Mouse (Mus musculus): ENCODE measurements around the gene Zc3hav1l. TPM values are rescaled to one million over a fixed set of nuclear protein-coding genes. Genes with fewer than 3 reads are reported as not detected.

The Zc3hav1l gene
- polyA plus RNA-seq, 1 experiment from 2014 or later = 17.5 TPM

GRCm38 (mm10) chr6:38257506-38257905, 41.6 kb downstream of the Zc3hav1l start:
- no peaks in the 10 kb centered on the region for H3K36me3 ChIP-seq (replicated peaks)
- H3K27me3 ChIP-seq (replicated peaks; ENCODE audit: low read depth, poor library complexity, severe bottlenecking) = peaks cover 14% of the 10 kb centered on the region; the same call in 1 of the 2 replicates
- no peak overlapping the region for H3K27ac ChIP-seq (replicated peaks)
- H3K9me3 ChIP-seq = no peaks in the 10 kb centered on the region
- H3K4me3 ChIP-seq = no peak overlapping the region
- no peak for DNase-seq (ENCODE audit: low spot score)
- H3K4me1 ChIP-seq = peaks cover 14% of the 10 kb centered on the region
- 94% methylated on average over 8 of the region's 8 CpGs for WGBS

- H3K36me3 ChIP-seq (replicated peaks) = no peaks in the 10 kb centered on the region
- 92% methylated on average over 4 of the region's 4 CpGs for WGBS
- H3K4me1 ChIP-seq = peaks cover 21% of the 10 kb centered on the region
- H3K4me3 ChIP-seq = no peak overlapping the region
- H3K27me3 ChIP-seq (replicated peaks; ENCODE audit: low read depth, poor library complexity, severe bottlenecking) = peaks cover 14% of the 10 kb centered on the region; the same call in 1 of the 2 replicates
- no peaks in the 10 kb centered on the region for H3K9me3 ChIP-seq
- DNase-seq (ENCODE audit: low spot score) = no peak
- no peak overlapping the region for H3K27ac ChIP-seq (replicated peaks)
Observed at GRCm38 (mm10) chr6:38256793-38257192, 42.3 kb downstream of the Zc3hav1l start.

- H3K27ac ChIP-seq (replicated peaks) = no peak overlapping the region
- no peak overlapping the region for H3K4me3 ChIP-seq
- no peaks in the 10 kb centered on the region for H3K36me3 ChIP-seq (replicated peaks)
- WGBS = 66% methylated on average over 2 of the region's 2 CpGs
- H3K9me3 ChIP-seq = no peaks in the 10 kb centered on the region
- DNase-seq (ENCODE audit: low spot score) = no peak
- H3K27me3 ChIP-seq (replicated peaks; ENCODE audit: low read depth, poor library complexity, severe bottlenecking) = peaks cover 14% of the 10 kb centered on the region; the same call in 1 of the 2 replicates
- peaks cover 30% of the 10 kb centered on the region for H3K4me1 ChIP-seq
Observed at GRCm38 (mm10) chr6:38255794-38256193, 43.3 kb downstream of the Zc3hav1l start.

DNA sequence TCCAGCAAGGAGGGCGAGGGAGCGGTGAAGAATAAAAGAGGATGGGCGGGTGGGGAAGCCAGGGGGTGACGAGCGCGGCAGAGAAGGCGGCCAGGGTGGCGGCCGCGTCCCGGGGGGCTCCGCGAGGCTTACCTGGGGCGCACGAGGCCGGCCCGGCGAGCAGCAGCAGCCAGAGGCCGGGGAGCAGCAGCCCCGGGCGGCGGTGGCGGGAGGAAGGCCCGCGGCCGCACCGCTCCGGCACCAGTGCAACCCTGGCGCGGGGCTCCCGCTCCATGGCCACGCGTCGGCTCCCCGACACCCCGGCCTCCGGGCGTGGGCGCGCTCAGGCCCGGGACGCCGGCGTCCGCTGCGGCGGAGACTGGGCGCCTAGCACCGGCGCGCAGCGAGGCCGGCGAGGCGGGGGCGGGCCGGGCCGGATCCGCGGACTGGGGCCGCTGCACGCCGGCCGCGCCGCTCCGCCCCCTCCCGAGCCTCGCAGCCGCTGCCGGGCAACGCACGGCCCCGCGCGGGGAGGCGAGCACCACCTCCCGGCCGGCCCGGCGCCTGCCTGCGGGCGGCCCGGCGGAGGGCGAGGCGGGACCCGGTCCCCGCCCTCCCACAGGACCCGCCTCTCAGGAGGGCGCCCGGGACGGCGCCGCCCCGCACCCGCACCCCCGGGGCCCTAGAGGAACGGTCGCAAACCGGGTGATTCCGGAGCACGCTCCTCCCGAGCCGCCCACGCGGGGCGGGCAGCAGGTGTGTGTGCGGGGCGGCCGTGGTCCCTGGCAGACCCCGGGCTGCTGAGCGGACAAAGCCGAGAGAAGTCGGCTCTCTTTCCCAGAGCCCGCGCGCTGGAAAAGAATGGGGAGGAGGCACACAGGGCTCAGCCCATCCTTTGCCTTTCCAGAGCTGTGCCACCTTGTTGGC, 45.1 kb downstream of the Zc3hav1l start, which contains the start of gene D630045J12Rik:
TSS of gene D630045J12Rik (minus strand) at position 274 of the 906 bp plus-strand sequence.
- Histone ChIP-seq H3K27ac (replicated peaks) (peak within 1 kb of the TSS; percentile 97), H3K36me3 (replicated peaks) (no peaks in the 10 kb centered on the region), H3K4me3 (peak within 1 kb of the TSS; percentile 97), H3K4me1 (peaks cover 42% of the 10 kb centered on the region), H3K27me3 (replicated peaks; ENCODE audit: low read depth, poor library complexity, severe bottlenecking) (peaks cover 14% of the 10 kb centered on the region; the same call in 1 of the 2 replicates), H3K9me3 (no peaks in the 10 kb centered on the region)
- WGBS = under 1% methylated on average over 118 of the region's 118 CpGs
- peak; percentile 84 for DNase-seq (ENCODE audit: low spot score)

DNA sequence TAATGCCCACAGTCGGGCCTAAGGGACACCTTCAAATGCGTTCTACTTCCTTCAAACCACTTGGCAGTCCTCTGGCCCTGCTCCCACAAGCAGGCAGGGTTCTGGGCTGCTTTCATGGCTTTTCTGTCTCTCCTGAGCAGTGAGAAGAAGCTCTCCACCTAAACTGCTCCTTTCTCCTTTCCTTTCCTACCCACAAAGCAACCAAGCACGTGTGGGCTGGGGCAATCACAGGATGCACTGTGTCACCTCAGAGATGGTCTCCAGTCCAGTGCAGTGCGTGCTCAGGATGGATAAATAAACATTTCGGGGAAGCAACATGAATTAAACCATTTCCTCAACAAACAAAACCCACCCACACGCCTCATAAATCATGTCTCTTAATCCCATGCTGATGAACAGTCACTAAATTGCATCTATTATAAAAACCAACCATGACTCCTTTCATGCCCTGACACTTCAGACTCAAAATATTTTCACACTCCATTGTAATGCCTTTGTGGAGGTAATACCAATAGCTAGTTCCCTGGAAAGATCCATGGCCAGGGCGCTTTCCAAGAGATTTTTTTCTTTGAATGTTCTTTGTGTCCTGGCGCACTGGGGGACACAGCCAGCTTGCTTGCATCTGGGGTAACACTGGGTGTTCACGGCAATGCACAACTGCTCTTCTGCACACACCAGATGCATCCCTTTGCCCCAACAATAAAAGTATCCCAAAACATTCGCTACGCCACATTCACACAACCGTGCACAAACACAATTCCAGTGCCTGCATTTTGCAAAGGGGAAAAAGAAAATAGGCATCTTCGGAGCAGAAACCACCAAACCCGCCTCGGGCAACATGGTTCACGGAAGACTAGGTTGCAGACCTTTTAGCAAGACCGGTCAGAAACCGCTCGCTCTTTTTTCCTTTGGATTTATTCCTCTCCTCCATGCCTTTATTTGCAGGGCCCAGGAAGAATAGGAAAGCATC, 46.0 kb downstream of the Zc3hav1l start:
- peak overlapping the region; percentile 97 for H3K27ac ChIP-seq (replicated peaks)
- peak; percentile 49 for DNase-seq (ENCODE audit: low spot score)
- no peaks in the 10 kb centered on the region; the same call in 1 of the 2 replicates for H3K36me3 ChIP-seq (replicated peaks)
- peaks cover 49% of the 10 kb centered on the region for H3K4me1 ChIP-seq
- peaks cover 14% of the 10 kb centered on the region; the same call in 1 of the 2 replicates for H3K27me3 ChIP-seq (replicated peaks; ENCODE audit: low read depth, poor library complexity, severe bottlenecking)
- WGBS = 10% methylated on average over 19 of the region's 19 CpGs
- no peaks in the 10 kb centered on the region for H3K9me3 ChIP-seq
- peak overlapping the region; percentile 97 for H3K4me3 ChIP-seq

- DNase-seq (ENCODE audit: low spot score) = peak; percentile 30
- H3K27me3 ChIP-seq (replicated peaks; ENCODE audit: low read depth, poor library complexity, severe bottlenecking) = peaks cover 14% of the 10 kb centered on the region; the same call in 1 of the 2 replicates
- peak overlapping the region; percentile 97 for H3K4me3 ChIP-seq
- H3K27ac ChIP-seq (replicated peaks) = peak overlapping the region; percentile 97; the same call in 1 of the 2 replicates
- peaks cover 53% of the 10 kb centered on the region for H3K4me1 ChIP-seq
- H3K36me3 ChIP-seq (replicated peaks) = no peaks in the 10 kb centered on the region; the same call in 1 of the 2 replicates
- no peaks in the 10 kb centered on the region for H3K9me3 ChIP-seq
- 57% methylated on average over 10 of the region's 10 CpGs for WGBS
Observed at GRCm38 (mm10) chr6:38252139-38252538, 46.9 kb downstream of the Zc3hav1l start.

GRCm38 (mm10) chr6:38251464-38251863, 47.6 kb downstream of the Zc3hav1l start:
- Histone ChIP-seq H3K4me3 (peak overlapping the region; percentile 97; the same call in 1 of the 2 replicates), H3K4me1 (peaks cover 53% of the 10 kb centered on the region), H3K36me3 (replicated peaks) (no peaks in the 10 kb centered on the region; the same call in 1 of the 2 replicates), H3K27me3 (replicated peaks; ENCODE audit: low read depth, poor library complexity, severe bottlenecking) (peaks cover 13% of the 10 kb centered on the region; the same call in 1 of the 2 replicates), H3K9me3 (no peaks in the 10 kb centered on the region), H3K27ac (replicated peaks) (no peak overlapping the region)
- no peak for DNase-seq (ENCODE audit: low spot score)
- WGBS = 50% methylated on average over 4 of the region's 4 CpGs

GRCm38 (mm10) chr6:38247362-38247761, 51.7 kb downstream of the Zc3hav1l start:
- peaks cover 55% of the 10 kb centered on the region for H3K4me1 ChIP-seq
- H3K4me3 ChIP-seq = no peak overlapping the region
- no peaks in the 10 kb centered on the region for H3K27me3 ChIP-seq (replicated peaks; ENCODE audit: low read depth, poor library complexity, severe bottlenecking)
- no peak overlapping the region for H3K27ac ChIP-seq (replicated peaks)
- no peaks in the 10 kb centered on the region; the same call in 1 of the 2 replicates for H3K36me3 ChIP-seq (replicated peaks)
- no peaks in the 10 kb centered on the region for H3K9me3 ChIP-seq
- 93% methylated on average over 4 of the region's 4 CpGs for WGBS
- DNase-seq (ENCODE audit: low spot score) = no peak

- WGBS = 89% methylated on average over 3 of the region's 3 CpGs
- H3K9me3 ChIP-seq = no peaks in the 10 kb centered on the region
- no peak for DNase-seq (ENCODE audit: low spot score)
Observed at GRCm38 (mm10) chr6:38244806-38245205, 54.3 kb downstream of the Zc3hav1l start.

DNA sequence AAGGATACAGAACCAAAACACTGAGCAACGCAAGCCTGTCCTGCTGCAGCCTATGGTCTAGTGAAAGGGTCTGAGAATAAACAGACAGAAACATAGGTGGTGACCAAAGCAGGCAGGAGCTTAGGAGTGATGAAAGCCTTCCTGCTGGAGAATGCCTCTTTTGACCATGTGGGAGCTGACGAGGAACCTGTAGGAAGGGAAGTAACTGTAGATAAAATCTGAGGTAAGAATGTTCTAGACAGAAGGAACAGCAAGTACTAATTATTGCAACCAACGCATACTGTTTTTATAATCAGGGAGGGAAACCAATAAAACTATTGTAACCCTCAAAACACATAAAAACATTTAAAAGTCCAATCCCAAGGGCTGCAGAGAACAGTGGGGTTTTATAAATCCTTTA, 54.9 kb downstream of the Zc3hav1l start:
- 70% methylated on average over 3 of the region's 3 CpGs for WGBS
- H3K9me3 ChIP-seq = no peaks in the 10 kb centered on the region
- H3K36me3 ChIP-seq (replicated peaks) = no peaks in the 10 kb centered on the region; the same call in 1 of the 2 replicates
- H3K4me3 ChIP-seq = no peak overlapping the region
- DNase-seq (ENCODE audit: low spot score) = no peak
- peaks cover 30% of the 10 kb centered on the region for H3K4me1 ChIP-seq
- H3K27ac ChIP-seq (replicated peaks) = no peak overlapping the region
- no peaks in the 10 kb centered on the region for H3K27me3 ChIP-seq (replicated peaks; ENCODE audit: low read depth, poor library complexity, severe bottlenecking)

More at GRCm38 (mm10) chr6:38244806-38245205, 54.3 kb downstream of the Zc3hav1l start:
- H3K4me3 ChIP-seq = no peak overlapping the region
- H3K27me3 ChIP-seq (replicated peaks; ENCODE audit: low read depth, poor library complexity, severe bottlenecking) = no peaks in the 10 kb centered on the region
- H3K27ac ChIP-seq (replicated peaks) = no peak overlapping the region
- no peaks in the 10 kb centered on the region; the same call in 1 of the 2 replicates for H3K36me3 ChIP-seq (replicated peaks)
- H3K4me1 ChIP-seq = peaks cover 36% of the 10 kb centered on the region

GRCm38 (mm10) chr6:38242833-38243232, 56.2 kb downstream of the Zc3hav1l start:
- 94% methylated on average over 5 of the region's 5 CpGs for WGBS
- Histone ChIP-seq H3K27me3 (replicated peaks; ENCODE audit: low read depth, poor library complexity, severe bottlenecking) (no peaks in the 10 kb centered on the region), H3K4me1 (peaks cover 20% of the 10 kb centered on the region), H3K4me3 (no peak overlapping the region), H3K27ac (replicated peaks) (no peak overlapping the region), H3K36me3 (replicated peaks) (peaks cover 1% of the 10 kb centered on the region; the same call in 1 of the 2 replicates), H3K9me3 (no peaks in the 10 kb centered on the region)
- DNase-seq (ENCODE audit: low spot score) = no peak
